Mouse (Mus musculus): ENCODE results near the gene Fbxw13. TPM values are rescaled to one million over a fixed set of nuclear protein-coding genes. Genes with fewer than 3 reads are reported as not detected.

Gene Fbxw13
- polyA plus RNA-seq, 1 experiment = not detected

GRCm38 (mm10) chr9:109130076-109130475, 65.7 kb downstream of the Fbxw13 start:
- TF ChIP-seq CTCF (IDR thresholded peaks at IDR 0.05; ENCODE audit: insufficient read depth, low read length) (no peak), POLR2A (IDR thresholded peaks at IDR 0.05; ENCODE audit: borderline replicate concordance, extremely low read depth, low read depth, low read length) (no peak)
- Histone ChIP-seq H3K4me3 (replicated peaks; ENCODE audit: extremely low read depth, low read depth, low read length) (no peak overlapping the region), H3K4me1 (ENCODE audit: control insufficient read depth, insufficient read depth, low read length) (no peaks in the 10 kb centered on the region)
- 84% methylated on average over 5 of the region's 5 CpGs for WGBS
- DNase-seq = no peak

Other genes starting within 250 kb of the Fbxw13 start
- gene Col7a1, start 242.4 kb downstream of the Fbxw13 start, polyA plus RNA-seq (2012; rRNA removed) = 7.1 and 12.2 TPM in 2 replicates
- 1.0 and 2.3 TPM in 2 replicates for gene Ucn2, start 210.0 kb downstream of the Fbxw13 start, polyA plus RNA-seq (2012; rRNA removed)
- gene Pfkfb4, start 204.2 kb downstream of the Fbxw13 start, polyA plus RNA-seq (2012; rRNA removed) = 49.4 and 59.8 TPM in 2 replicates
- 918 and 1,083 TPM in 2 replicates for gene Shisa5, start 157.4 kb downstream of the Fbxw13 start, polyA plus RNA-seq (2012; rRNA removed)
- gene Trex1, start 136.2 kb downstream of the Fbxw13 start, polyA plus RNA-seq (2012; rRNA removed) = 83.7 and 86.9 TPM in 2 replicates
- gene Atrip, start 121.9 kb downstream of the Fbxw13 start, polyA plus RNA-seq (2012; rRNA removed) = 18.8 and 21.9 TPM in 2 replicates
- 3.5 and 3.7 TPM in 2 replicates for gene Ccdc51, start 113.5 kb downstream of the Fbxw13 start, polyA plus RNA-seq (2012; rRNA removed)
- 13.4 and 19.0 TPM in 2 replicates for gene Tma7, start 113.4 kb downstream of the Fbxw13 start, polyA plus RNA-seq (2012; rRNA removed)
- 54.1 and 61.4 TPM in 2 replicates for gene Plxnb1, start 100.6 kb downstream of the Fbxw13 start, polyA plus RNA-seq (2012; rRNA removed)
- gene Fbxw21, start 33.9 kb downstream of the Fbxw13 start, polyA plus RNA-seq (2012; rRNA removed) = not detected in 2 replicates
- gene Fbxw20, start 38.8 kb upstream of the Fbxw13 start, polyA plus RNA-seq (2012; rRNA removed) = not detected in 2 replicates
- gene Fbxw14, start 91.7 kb upstream of the Fbxw13 start, polyA plus RNA-seq (2012; rRNA removed) = not detected in 2 replicates
- not detected in 2 replicates for gene Fbxw28, start 143.7 kb upstream of the Fbxw13 start, polyA plus RNA-seq (2012; rRNA removed)
- not detected in 2 replicates for gene Fbxw22, start 208.3 kb upstream of the Fbxw13 start, polyA plus RNA-seq (2012; rRNA removed)

All from lung, adult 2 months (tissue).